Mouse (Mus musculus): ENCODE measurements at regions not wholly inside any gene's neighbourhood (a gene's known extent, or its start where the extent isn't known, plus 50 kb on each side); places are given as distances from the start of the nearest gene placed in this dataset.

DNA sequence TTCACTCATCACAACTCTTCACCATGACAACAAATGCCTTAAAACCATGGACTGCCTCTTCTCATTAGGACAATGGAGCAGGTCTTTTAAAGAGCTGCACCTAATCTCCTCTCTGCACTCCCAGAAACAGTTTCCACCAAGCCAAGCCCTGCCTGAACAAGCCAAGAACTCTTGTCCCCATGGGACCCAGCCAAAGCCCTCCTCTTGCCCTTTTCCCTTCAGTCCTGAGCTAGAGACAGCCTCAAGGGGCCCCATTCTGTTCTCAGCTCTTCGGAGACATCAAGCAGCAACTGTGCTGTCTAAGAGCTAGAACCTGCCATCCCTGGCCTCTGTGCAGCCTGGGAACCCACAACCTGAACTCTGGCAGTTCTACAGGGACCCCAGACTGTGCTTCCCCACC lies 345.0 kb upstream of the Irak1bp1 start:
- TF ChIP-seq CTCF (IDR thresholded peaks at IDR 0.05; ENCODE audit: low read depth) = no peak
- Histone ChIP-seq H3K9ac (ENCODE audit: low read depth, low read length) (no peak overlapping the region), H3K4me2 (replicated peaks; ENCODE audit: low read depth) (no peak overlapping the region), H3K9me3 (ENCODE audit: control insufficient read depth) (no peaks in the 10 kb centered on the region), H3K27ac (ENCODE audit: low read depth, low read length) (no peak overlapping the region), H3K36me3 (ENCODE audit: control insufficient read depth, insufficient read depth) (no peaks in the 10 kb centered on the region), H3K4me1 (replicated peaks; ENCODE audit: control insufficient read depth, insufficient read depth, low read length) (no peaks in the 10 kb centered on the region), H3K27me3 (replicated peaks; ENCODE audit: control insufficient read depth, insufficient read depth, low read length) (no peaks in the 10 kb centered on the region), H3K4me3 (ENCODE audit: low read depth, low read length) (no peak overlapping the region)
- whole genome bisulfite sequencing = 95% methylated on average over 1 of the region's 1 CpGs
- ATAC-seq = no peak

DNA sequence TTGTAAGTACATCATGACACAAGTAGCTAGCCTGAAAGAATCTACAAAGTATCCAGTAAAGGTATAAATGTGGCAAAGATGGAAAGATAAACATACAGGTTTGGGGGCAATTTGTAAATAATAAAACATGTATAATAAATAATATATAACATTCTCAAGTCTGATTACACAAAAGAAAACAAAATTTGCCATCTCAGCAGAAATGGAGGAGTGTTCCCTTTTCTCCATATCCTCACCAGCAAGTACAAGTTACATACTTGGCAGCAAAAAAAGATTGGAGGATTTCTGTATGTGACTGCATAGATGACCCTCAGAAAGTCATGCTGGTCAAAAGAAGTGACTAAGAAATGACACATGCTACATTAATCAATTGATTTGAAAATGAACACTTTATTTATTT lies 335.9 kb upstream of the Irak1bp1 start:
- Histone ChIP-seq H3K36me3 (ENCODE audit: control insufficient read depth, insufficient read depth) (no peaks in the 10 kb centered on the region), H3K9ac (ENCODE audit: low read depth, low read length) (no peak overlapping the region), H3K4me2 (replicated peaks; ENCODE audit: low read depth) (no peak overlapping the region), H3K27ac (ENCODE audit: low read depth, low read length) (no peak overlapping the region), H3K27me3 (replicated peaks; ENCODE audit: control insufficient read depth, insufficient read depth, low read length) (no peaks in the 10 kb centered on the region), H3K9me3 (ENCODE audit: control insufficient read depth) (no peaks in the 10 kb centered on the region), H3K4me3 (ENCODE audit: low read depth, low read length) (no peak overlapping the region), H3K4me1 (replicated peaks; ENCODE audit: control insufficient read depth, insufficient read depth, low read length) (no peaks in the 10 kb centered on the region)
- ATAC-seq = no peak
- no peak for TF ChIP-seq CTCF (IDR thresholded peaks at IDR 0.05; ENCODE audit: low read depth)

GRCm38 (mm10) chr9:82510014-82510413 lies 319.3 kb upstream of the Irak1bp1 start:
- no peaks in the 10 kb centered on the region for H3K36me3 ChIP-seq (ENCODE audit: control insufficient read depth, insufficient read depth)
- H3K4me1 ChIP-seq (replicated peaks; ENCODE audit: control insufficient read depth, insufficient read depth, low read length) = no peaks in the 10 kb centered on the region
- no peaks in the 10 kb centered on the region for H3K9me3 ChIP-seq (ENCODE audit: control insufficient read depth)
- no peak overlapping the region for H3K4me2 ChIP-seq (replicated peaks; ENCODE audit: low read depth)
- no peaks in the 10 kb centered on the region for H3K27me3 ChIP-seq (replicated peaks; ENCODE audit: control insufficient read depth, insufficient read depth, low read length)
- no peak overlapping the region for H3K27ac ChIP-seq (ENCODE audit: low read depth, low read length)
- H3K9ac ChIP-seq (ENCODE audit: low read depth, low read length) = no peak overlapping the region
- ATAC-seq = no peak
- H3K4me3 ChIP-seq (ENCODE audit: low read depth, low read length) = no peak overlapping the region
- TF ChIP-seq CTCF (IDR thresholded peaks at IDR 0.05; ENCODE audit: low read depth) = no peak
- 55% methylated on average over 2 of the region's 2 CpGs for WGBS

DNA sequence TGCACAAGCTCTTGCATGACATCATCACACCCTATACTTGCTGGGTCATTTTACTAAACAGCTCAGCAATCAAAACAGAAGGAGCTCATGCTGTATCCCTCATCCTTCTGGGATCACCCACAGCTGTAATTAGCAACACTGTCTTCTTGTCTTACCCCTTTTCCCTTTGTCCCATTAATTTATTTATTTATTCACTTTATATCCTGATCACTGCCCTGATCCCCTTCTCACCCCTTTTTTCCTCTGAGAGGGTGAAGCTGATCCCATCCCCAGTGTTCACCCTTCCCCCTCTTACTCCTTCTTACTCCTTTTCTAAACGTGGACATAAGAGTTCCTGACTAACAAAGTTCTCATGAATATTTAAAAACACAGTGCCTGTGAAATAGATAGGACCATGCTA lies 310.3 kb upstream of the Irak1bp1 start:
- no peak overlapping the region for H3K4me3 ChIP-seq (ENCODE audit: low read depth, low read length)
- H3K9me3 ChIP-seq (ENCODE audit: control insufficient read depth) = no peaks in the 10 kb centered on the region
- no peaks in the 10 kb centered on the region for H3K27me3 ChIP-seq (replicated peaks; ENCODE audit: control insufficient read depth, insufficient read depth, low read length)
- WGBS = 20% methylated on average over 1 of the region's 1 CpGs
- H3K27ac ChIP-seq (ENCODE audit: low read depth, low read length) = no peak overlapping the region
- H3K4me2 ChIP-seq (replicated peaks; ENCODE audit: low read depth) = no peak overlapping the region
- H3K9ac ChIP-seq (ENCODE audit: low read depth, low read length) = no peak overlapping the region
- no peaks in the 10 kb centered on the region for H3K4me1 ChIP-seq (replicated peaks; ENCODE audit: control insufficient read depth, insufficient read depth, low read length)
- no peak for TF ChIP-seq CTCF (IDR thresholded peaks at IDR 0.05; ENCODE audit: low read depth)
- no peaks in the 10 kb centered on the region for H3K36me3 ChIP-seq (ENCODE audit: control insufficient read depth, insufficient read depth)
- ATAC-seq = no peak

DNA sequence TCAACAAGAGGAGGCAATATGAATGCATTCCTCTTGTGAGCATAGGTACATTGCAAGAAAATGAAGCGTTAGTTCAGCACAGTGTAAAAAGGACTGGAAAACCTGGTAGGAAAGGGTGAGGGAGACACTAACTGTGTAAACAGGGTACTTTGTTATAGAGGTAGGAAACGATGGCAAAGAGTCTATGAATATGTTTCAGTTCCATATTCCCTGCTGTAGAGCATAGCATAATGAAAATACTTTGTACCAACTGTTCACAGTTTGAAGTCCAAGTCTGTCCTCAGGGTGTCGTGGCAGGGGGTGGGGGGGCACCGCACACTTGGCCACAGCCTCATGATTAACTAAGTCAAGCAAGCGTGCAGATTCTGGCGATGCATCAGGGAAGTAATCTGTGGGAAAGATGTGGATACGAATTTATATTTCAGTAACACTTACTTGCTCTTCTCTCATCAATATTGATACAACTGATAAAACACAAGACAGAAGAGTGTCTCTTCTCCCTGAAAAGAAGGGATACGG lies 301.4 kb upstream of the Irak1bp1 start:
- Histone ChIP-seq H3K9ac (ENCODE audit: low read depth, low read length) (no peak overlapping the region), H3K4me1 (replicated peaks; ENCODE audit: control insufficient read depth, insufficient read depth, low read length) (no peaks in the 10 kb centered on the region), H3K4me3 (ENCODE audit: low read depth, low read length) (no peak overlapping the region), H3K9me3 (ENCODE audit: control insufficient read depth) (no peaks in the 10 kb centered on the region), H3K27ac (ENCODE audit: low read depth, low read length) (no peak overlapping the region), H3K27me3 (replicated peaks; ENCODE audit: control insufficient read depth, insufficient read depth, low read length) (no peaks in the 10 kb centered on the region), H3K36me3 (ENCODE audit: control insufficient read depth, insufficient read depth) (no peaks in the 10 kb centered on the region), H3K4me2 (replicated peaks; ENCODE audit: low read depth) (no peak overlapping the region)
- ATAC-seq = no peak
- TF ChIP-seq CTCF (IDR thresholded peaks at IDR 0.05; ENCODE audit: low read depth) = no peak
- WGBS = 81% methylated on average over 8 of the region's 8 CpGs

- H3K9me3 ChIP-seq (ENCODE audit: control insufficient read depth) = no peaks in the 10 kb centered on the region
- no peak for ATAC-seq
- TF ChIP-seq CTCF (IDR thresholded peaks at IDR 0.05; ENCODE audit: low read depth) = no peak
- H3K4me3 ChIP-seq (ENCODE audit: low read depth, low read length) = no peak overlapping the region
- no peak overlapping the region for H3K4me2 ChIP-seq (replicated peaks; ENCODE audit: low read depth)
- 74% methylated on average over 6 of the region's 6 CpGs for WGBS
- no peaks in the 10 kb centered on the region for H3K36me3 ChIP-seq (ENCODE audit: control insufficient read depth, insufficient read depth)
- H3K27ac ChIP-seq (ENCODE audit: low read depth, low read length) = no peak overlapping the region
- no peaks in the 10 kb centered on the region for H3K27me3 ChIP-seq (replicated peaks; ENCODE audit: control insufficient read depth, insufficient read depth, low read length)
- H3K4me1 ChIP-seq (replicated peaks; ENCODE audit: control insufficient read depth, insufficient read depth, low read length) = no peaks in the 10 kb centered on the region
- no peak overlapping the region for H3K9ac ChIP-seq (ENCODE audit: low read depth, low read length)
These were observed 276.6 kb upstream of the Irak1bp1 start for GRCm38 (mm10) chr9:82552726-82553125.

DNA sequence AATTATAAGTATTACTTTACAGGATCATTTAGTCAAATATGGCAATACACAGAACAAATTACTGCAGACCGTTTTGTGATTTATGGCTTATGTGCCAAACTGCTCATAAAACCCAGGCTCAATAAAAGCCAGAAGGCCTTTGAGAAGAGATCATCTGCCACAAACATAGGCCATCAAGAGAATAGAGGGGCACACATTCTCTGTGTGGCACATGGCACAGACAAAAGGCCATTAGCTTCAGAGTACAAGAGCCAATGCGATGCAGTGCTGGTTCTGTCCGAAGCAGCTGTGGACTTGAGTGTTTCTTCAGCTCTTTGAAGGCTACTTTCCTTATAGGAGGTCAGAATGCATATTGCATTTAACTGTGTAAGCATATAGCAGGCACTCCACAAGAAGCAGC lies 276.1 kb upstream of the Irak1bp1 start:
- Histone ChIP-seq H3K27me3 (replicated peaks; ENCODE audit: control insufficient read depth, insufficient read depth, low read length) (no peaks in the 10 kb centered on the region), H3K4me1 (replicated peaks; ENCODE audit: control insufficient read depth, insufficient read depth, low read length) (no peaks in the 10 kb centered on the region), H3K9me3 (ENCODE audit: control insufficient read depth) (no peaks in the 10 kb centered on the region), H3K4me2 (replicated peaks; ENCODE audit: low read depth) (no peak overlapping the region), H3K4me3 (ENCODE audit: low read depth, low read length) (no peak overlapping the region), H3K9ac (ENCODE audit: low read depth, low read length) (no peak overlapping the region), H3K36me3 (ENCODE audit: control insufficient read depth, insufficient read depth) (no peaks in the 10 kb centered on the region), H3K27ac (ENCODE audit: low read depth, low read length) (no peak overlapping the region)
- WGBS = 70% methylated on average over 3 of the region's 3 CpGs
- TF ChIP-seq CTCF (IDR thresholded peaks at IDR 0.05; ENCODE audit: low read depth) = no peak
- ATAC-seq = no peak
